Mouse (Mus musculus) urinary bladder, adult 18-20 months (tissue): ENCODE measurements around the gene Ninj2.

Source experiments
- DNase-seq, 2 experiments: peaks; one replicate each; pipeline ENCODE4 v3.0.0; 2022; ENCODE audit warnings: low spot score in 2 of 2, mixed read lengths in 2 of 2

The Ninj2 gene

DNA sequence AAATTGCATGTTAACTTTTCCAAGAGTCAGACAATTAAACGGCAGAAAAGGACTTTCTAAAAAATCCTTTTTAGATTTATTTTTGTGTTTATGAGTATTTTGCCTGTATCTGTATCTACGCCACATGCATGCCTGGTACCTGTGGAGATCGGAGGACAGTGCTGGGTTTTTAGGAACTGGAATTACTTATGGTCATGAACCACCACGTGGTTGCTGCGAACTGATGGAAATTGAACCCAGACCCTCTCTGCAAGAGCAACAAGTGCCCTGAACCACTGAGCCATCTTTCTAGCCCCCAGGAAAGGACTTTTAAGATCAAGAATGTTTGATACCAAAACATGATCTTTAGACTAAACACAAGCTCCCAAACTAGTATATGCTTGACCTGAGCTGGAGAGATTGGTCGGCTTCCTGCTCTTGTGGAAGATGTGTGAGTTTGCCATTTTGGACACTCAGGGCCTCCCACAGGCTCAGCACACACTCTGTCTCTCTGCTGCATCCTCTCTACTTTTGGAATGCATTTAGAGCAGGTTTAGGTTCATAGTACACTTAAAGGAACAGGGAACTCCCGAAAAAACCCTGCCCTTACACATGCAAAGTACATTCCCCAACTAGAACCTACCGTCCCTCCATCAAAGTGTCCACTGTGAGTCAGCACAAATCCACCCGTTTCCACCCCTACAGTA lies 1.1 kb downstream of the Ninj2 start:
- DNase-seq, result no peak

DNA sequence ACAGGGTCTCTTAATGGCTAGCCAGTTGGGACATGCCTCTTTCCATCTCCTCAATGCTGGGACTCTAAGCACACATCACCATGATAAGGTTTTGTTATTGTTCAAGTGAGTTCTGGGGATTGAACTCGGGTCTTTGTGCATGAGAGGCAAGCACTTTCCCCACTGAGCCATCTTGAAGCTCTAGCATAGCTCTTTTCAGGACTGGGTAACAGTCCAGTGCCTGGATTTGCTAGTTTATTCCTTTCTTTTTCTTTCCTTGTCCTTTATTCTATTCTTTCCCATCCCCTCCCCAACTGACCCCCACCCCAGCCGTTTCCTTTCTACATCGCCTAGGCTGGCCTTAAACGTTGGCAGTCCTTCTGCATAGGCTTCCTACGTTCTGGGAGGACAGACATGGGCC lies 1.9 kb downstream of the Ninj2 start:
- DNase-seq, result no peak

DNA sequence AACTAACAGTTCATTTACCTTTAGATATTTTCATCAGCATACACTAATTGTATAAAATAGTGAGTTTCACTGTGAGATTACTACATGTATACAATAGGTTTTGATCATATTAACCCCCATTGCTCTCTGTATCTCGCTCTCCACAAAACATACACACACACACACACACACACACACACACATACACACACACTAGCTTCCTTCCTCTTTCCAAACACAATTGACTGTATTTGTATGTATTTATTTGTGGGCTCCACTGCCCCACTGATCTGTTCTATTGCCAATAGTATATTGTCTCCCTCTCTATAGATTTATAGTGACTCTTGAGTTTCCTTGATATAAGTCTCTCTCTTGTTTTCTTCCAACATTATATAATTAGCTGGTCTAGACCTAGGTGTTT lies 2.4 kb downstream of the Ninj2 start:
- no peak for DNase-seq

DNA sequence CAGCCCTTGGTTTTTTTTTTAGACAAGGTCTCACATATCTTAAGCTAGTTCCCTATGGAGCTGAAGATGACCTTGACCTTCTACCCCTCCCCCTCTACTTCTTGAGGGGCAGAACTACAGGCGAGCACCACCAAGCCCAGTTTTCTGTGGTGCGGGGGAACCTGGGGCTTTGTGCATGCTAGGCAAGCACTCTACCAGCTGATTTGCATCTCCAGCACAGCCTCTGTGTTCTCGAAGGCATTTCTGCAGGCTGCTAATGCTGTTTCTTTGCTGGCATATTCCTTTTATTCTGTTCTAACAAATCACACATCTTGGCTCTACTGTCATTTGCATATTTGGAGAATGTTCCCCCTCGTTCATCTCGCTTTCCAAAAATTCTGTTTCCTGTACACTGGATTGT lies 6.2 kb downstream of the Ninj2 start:
- no peak for DNase-seq

DNA sequence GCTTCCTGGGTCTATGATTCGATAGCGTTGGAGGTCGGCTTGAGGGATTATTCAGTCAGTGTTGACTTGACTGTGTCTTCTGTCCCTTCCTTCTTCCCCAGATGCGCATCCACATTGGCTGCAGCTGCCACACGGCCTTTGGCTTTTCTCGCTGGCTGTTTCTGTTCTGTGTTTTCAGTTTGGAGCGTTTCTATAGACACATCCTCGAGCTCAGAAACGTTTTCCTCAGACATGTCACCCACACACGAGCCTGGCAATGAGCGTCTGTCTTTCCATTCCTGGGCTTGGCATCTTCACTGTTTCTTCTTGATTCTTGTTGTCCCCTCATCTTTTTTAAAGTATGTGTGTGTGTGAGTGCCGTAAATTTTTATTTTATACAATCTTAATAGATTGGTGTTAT lies 8.1 kb downstream of the Ninj2 start:
- no peak for DNase-seq

DNA sequence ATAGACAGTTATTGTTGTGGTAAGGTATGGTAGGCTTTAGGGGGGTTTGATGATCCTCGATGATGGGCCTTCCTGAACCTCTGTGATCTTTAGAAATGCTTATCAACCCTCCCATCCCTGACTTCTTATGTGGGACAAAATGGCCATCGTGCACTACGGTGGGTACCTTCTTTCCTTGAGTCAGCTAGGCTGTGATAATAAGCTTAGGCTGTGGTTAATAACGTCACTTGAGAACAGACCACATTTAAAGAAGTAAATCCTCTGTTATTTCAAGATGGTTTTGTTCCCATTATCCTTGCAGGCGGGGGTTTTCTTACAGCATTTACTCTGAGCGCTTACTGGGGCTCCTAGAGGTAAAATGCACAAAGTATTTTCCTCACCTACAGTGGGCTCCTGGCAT lies 8.8 kb downstream of the Ninj2 start:
- DNase-seq, result no peak

DNA sequence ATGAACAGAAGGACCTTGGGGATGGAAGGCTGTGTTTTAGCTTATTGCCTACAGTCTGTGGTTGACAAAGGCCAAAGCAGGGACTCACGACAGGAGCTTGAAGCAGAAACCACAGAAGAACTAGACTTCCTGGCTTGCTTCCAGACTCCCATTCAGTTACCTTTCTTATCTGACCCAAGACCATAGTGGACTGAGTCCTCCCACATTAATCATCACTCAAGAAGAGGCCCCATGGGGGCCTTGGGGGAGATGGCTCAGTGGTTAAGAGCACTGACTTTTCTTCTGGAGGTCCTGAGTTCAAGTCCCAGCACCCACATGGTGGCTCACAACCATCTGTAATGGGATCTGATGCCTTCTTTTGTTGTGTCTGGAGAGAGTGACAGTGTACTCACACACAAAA lies 10.0 kb downstream of the Ninj2 start:
- no peak for DNase-seq

DNA sequence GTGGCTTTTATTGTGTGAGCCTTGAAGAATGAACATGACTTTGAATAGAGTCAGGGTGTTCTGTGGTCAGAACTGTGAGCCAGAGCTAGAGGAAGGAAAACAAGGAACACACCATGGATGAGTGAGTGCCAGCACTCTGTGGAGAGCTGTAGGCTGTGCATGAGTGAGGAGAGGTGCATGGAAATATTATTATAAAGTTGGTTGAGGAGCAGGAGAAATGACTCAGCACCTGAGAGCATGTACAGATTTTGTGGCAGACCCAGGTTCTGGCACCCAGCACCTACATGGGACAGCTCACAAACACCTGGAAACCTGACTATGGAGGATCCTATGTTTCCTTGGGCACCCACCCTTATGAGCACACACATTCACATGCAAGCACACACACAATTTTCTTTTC lies 11.9 kb downstream of the Ninj2 start:
- DNase-seq, result no peak

DNA sequence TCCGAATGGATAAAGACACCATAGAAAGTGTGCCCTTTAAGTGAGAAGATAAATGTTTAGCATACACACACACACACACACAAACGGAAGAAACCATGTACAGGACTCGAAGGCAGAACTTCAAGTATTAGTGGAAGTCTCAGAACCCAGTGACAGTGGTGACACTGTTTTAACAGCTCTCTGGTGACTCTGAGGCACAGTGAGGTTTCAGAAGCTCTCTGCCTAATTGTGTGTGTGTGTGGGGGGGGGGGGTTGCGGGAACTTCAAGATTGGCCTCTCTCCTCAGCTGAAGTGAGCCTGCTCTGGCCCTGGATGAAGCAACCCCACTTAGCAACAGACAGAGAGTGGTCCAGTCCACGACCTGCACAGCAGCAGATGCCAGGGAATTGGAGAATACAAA lies 14.4 kb downstream of the Ninj2 start:
- no peak for DNase-seq

DNA sequence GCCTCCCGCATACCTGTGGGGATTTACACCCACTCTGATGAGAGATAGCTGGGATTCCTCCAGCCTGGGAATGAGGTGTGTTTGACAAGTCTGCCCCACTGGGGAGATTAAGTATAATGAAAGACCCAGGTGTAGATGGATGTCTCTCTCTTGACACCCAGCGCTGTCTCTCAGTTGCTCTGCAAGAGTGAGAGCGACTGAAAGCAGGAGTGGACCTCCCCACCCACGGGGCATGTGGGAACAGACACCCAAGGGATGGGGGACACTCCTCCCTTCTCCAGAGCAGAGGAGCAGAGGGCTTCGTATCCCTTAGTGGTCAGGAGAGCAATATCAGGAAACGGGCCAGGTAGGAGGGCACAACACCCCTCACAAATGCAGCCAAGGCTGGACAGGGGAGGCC lies 14.9 kb downstream of the Ninj2 start:
- DNase-seq, result no peak

DNA sequence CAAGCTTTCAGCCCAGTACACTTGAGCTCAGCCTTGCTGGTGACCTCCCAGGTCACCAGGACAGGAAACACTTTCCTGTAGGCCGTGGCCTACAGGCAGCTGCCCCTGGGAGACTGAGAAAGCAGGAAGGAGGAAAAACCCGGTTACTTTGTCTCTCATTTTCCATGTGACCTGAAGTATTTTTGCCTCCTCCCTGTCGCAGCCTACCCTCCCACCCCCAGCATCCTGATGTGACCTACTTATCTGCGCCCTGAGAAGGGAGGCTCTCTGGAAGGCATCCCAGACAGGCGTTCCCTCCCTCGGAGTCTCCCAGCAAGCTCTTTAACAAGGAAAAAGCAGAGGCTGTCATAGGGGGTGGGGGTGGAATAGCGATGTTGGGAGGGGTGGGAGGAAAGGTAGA lies 16.0 kb downstream of the Ninj2 start:
- peak in 1 of 2 experiments; percentile 66 for DNase-seq

DNA sequence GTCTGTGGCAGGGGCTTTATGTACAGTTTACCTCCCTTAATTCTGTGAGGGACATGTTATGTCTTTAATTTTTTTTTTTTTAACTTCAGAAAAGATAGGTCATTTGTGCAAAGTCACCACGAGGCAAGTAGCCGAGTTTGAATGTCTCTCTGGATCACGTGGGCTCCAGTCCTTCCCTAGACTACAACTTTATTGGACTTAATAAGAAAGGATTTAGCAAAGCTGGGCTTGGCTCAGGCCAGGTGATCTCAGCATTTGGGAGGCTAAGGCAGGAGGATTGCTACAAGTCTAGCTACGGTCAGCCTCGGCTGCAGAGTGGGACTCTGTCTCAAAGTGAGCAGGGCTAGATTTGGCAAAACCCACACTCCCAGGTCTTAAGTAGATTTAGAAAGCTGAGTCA lies 16.8 kb downstream of the Ninj2 start:
- no peak for DNase-seq

DNA sequence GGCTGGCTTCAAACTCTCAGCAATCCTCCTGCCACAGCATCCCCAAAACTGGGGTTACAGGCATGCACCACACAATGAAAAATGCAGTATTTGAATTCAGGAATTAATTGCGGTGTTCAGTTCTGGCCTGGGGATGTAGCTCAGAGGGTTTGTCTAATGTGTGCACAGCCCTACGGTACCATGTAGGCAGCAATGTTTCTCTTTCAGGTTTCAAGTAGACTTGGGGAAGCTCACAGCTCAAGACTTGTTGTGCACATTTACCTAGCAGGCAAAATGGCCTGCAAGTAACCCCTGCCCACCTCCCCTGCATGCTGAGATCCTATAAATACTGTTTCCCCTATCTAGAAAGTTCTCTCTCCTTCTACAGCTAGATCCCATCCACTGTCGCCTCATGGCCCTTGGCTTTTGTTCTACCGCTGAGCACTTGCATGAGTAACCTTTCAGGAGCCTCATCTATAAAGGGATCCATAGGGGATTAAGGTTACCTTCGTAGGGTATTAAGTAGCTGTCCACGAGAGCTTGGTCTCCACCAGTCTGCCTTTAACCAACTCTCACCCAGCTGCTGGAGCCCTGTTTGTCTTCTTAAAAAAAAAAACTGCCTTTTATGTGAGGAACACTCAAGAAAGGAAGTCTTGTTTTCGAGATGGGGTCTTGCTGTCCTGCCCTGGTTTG lies 17.7 kb downstream of the Ninj2 start:
- no peak for DNase-seq

DNA sequence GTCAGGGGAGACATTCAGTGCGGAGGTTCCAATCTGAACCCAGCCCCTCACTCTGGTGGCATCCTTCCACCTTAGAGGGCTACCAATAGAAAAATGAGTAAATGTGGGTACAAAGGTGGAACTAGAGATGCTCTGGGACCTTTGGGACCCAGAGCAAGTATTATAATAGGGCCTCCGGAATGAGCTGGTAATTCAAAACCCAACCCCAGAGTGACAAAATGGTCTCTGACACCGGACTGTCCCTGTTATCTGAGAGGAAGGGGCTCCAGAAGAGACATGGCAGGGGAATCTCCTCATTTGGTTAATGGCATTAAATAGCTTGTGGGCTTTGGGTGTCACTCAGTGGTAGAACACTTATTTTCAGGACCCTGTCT lies 18.2 kb downstream of the Ninj2 start:
- no peak for DNase-seq

DNA sequence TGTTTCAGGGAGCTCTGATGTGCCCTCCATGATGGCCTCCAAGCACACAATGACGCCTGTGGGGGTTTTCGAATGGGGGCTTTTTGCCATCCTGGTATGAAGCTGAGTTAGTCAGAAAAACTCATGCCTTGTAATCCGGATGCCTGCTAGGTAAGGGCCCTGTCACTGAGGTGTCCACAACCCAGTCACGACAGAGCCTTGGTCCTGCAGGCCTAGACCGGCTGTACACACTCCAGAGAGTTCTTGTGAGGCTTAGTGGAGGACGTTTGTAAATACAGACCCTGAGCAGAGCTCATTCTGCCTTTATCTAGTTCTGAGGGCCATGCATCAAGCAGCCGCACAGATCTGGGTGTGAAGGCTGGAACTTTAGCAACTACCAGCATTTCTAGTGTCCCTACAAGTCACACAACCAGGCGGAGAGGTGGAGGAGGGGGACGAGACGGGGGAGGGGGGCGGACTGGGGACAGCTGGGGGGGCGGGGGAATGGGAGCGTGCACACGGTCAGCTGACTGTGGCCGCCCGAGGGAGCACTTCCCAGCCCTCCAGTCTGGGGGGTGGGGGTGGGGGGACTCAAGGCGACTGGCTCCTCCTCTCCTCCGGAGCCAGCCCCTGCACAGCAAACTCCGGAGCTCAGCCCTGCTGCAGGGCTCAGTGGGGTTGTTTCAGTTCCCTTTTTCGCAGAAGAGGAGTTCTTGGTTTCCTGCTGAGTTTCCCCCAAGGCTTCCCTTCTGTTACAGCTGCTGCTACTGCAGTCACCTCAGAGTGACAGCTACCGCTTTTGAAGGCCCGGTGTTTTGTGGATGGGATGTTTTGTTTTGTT lies 19.0 kb downstream of the Ninj2 start:
- peak in 1 of 2 experiments; percentile 46 for DNase-seq

DNA sequence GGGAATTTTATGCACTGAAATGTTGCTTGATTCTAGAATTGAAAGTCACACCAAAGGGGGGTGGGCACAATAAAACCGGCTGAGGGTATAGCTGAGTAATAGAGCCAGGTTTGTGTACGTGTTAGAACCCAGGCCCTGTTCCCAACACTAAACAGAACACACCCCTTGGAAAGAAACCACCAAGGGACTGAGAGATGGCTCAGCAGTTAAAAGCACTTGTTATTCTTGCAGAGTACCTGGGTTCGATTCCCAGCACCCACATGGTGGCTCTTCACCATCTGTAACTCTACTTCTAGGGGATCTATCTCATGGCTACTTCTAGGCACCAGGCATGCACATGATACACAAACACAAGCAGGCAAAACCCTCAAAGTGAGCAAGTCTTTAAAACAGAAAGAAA lies 20.7 kb downstream of the Ninj2 start:
- DNase-seq, result no peak

DNA sequence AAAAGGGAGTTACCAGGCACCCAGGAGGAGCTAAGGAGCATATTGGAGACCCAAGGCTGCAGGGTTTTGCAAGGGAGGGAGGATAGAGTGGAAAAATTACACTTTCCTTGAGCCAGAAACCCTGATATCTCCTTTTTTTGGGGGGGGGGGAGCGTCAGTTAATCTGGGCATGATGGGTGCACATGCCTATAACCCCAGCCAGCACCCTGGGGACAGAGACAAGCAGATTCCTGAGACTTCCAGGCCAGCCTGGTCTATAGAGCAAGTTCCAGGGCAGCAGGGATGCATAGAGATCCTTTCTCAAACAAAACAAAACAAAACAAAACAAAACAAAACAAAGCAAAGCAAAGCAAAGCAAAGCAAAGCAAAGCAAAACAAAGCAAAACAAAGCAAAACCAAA lies 21.1 kb downstream of the Ninj2 start:
- no peak for DNase-seq

DNA sequence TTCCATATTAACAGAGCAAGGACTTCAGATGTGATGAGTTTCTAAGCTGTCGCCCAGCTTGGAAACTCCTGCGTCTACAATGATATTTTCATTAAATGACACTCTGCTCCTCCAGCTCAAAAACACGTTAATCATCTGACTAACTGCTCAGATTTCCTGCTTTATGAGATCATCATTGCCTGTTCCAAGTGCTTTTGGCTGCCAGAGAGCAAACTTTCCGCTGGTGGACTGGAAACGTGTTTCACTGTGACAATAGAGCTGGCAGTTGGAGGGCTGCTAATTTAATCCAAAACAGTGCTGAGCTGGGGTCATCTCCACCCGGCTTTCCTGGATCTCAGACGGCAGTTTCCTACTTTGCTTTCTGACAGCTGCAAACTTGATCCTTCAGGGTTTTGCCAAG lies 21.5 kb downstream of the Ninj2 start:
- DNase-seq, result peak in 1 of 2 experiments; percentile 64

DNA sequence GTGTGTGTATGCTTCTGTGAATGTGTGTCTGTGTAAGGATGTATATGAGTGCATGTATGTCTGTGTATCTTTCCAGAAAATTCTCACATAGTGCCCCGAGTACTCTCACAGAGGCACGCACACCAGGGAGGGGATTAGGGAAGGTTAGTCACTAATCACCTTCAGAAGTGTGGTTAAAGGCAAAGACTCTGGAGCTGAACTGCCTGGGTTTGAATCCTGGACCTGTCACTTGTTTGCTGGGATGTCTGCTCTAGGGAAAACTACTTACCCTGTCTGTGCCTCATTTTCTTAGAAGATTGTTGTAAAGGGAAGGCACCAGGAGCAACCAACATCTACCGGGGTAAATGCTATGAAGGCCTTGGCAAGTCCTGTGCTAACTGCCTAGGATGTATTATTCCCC lies 22.3 kb downstream of the Ninj2 start:
- no peak for DNase-seq

DNA sequence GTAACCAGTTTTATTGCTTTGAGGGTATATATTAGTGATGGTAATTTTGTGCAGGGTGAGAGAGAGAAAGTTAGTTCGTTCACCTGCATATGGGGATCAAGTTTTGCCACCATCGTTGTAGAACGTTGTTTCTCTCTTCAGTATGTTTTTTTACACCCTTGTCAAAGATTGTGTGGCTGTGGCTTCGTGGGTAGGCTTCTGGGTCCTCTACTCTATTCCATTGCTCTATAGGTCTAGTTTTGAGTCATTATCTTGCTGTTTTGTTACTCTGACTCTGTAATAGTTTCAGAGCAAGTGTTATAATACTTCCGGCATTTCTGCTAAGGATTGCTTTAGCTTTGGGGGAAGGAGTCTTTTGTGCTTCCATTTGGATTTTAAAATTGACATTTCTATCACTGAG lies 26.7 kb downstream of the Ninj2 start:
- no peak for DNase-seq

DNA sequence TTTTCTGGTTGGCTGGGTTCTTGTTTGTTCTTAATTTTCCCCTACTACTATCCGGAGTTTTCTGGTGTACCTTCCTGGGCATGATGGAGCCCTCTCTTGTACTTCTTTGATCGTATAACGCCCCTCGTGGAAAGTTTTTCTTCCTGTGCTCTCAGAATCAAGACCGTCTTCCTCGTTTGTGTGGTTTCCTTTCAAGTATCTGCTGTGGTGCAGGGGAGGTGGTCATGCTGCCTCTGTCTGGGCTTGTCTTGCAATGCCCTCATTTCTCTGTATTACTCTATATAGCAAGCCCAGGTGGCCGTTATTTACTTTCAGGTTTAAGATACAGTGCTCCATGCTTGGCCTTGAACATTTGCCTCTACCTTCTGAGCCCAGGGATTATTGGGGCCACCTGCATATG lies 31.5 kb downstream of the Ninj2 start:
- no peak for DNase-seq

DNA sequence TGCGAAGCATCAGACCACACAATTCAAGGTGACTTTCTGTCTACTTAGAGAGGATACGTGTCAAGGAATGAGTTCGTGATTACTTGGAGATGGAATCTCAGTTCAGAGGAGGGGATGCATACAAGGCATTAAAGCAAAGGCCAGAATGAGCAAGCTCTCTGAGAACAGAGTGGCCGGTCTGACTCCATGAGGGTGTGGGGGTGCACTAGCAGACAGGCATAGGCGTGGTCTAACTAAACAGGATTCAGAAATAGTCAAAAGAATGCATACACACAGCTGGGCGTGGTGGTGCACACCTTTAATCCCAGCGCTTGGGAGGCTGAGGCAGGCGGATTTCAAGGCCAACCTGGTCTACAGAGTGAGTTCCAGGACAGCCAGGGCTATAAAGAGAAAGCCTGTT lies 33.3 kb downstream of the Ninj2 start:
- DNase-seq, result no peak

DNA sequence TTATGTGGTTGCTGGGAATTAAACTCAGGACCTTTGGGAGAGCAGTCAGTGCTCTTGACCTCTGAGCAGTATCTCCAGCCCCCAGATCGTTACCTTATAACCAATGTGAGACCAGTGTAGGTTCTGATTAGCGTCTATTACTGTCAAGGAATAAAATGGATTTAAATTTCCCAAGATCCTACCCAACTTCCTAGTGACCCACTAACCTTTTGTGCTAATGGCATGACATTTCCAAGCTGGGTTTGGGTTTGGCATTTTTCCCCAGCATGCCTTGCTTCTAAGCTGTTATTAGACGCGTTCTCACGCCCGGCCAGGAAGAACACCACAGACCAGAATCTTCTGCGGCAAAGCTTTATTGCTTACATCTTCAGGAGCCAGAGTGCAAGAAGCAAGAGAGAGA lies 34.2 kb downstream of the Ninj2 start:
- no peak for DNase-seq
